Mouse (Mus musculus) intestine, embryonic 16.5 days (tissue): ENCODE results near the gene Rxrg. TPM values are rescaled to one million over a fixed set of nuclear protein-coding genes. Genes with fewer than 3 reads are reported as not detected.

Experiments used
- polyA plus RNA-seq: library from polyadenylated mRNA; unstranded; fragments of >200 nt; fragmentation: Nextera tagmentation; extraction: Ambion mirVana; gene quantifications from 2 replicates; pipeline ENCODE4 v1.2.1, GENCODE M21; 2015

The Rxrg gene
- polyA plus RNA-seq, 1 experiment from 2014 or later, result 1.3 TPM

Other genes with a start within 250 kb of the Rxrg start
- 204 and 245 TPM in 2 replicates for gene Aldh9a1, start 248.4 kb upstream of the Rxrg start, polyA plus RNA-seq
- gene Mgst3, start 204.5 kb upstream of the Rxrg start, polyA plus RNA-seq, result 379 and 381 TPM in 2 replicates
- gene Lrrc52, start 131.6 kb upstream of the Rxrg start, polyA plus RNA-seq, result 0.15 TPM in 1 of 2 replicates, not detected in the other
- gene Lmx1a, start 90.9 kb downstream of the Rxrg start, polyA plus RNA-seq, result 0.54 and 0.56 TPM in 2 replicates